Mouse (Mus musculus) megakaryocyte, embryonic 14.5 days (primary cell): ENCODE measurements around the gene She.

ENCODE experiments used
- FLI1 ChIP-seq: IDR thresholded peaks from 2 replicates; pipeline ENCODE4 v1.6.1; 2012; ENCODE audit warnings: low read length, inconsistent platforms, mixed read lengths
- GATA1 ChIP-seq: IDR thresholded peaks from 3 replicates; pipeline ENCODE4 v1.6.1; 2012; ENCODE audit warnings: mixed read lengths, low read length, inconsistent platforms, borderline replicate concordance

DNA sequence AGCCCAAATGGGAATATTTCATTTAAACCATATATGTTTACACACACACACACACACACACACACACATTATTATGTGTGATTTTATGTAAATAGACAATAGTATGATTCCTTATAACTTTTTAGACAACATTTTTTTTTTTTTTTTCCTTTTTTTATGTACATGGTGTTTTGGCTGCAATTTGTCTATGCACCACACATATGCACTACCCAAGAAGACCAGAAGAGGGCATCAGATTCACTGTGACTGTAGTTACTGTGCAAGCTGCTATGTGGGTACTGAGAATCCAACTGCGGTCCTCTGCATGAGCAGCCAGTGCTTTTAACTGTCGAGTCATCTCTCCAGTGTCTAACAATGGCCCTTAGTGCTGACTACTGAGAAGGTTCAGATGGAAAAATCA, 24.4 kb upstream of the She start:
- TF ChIP-seq GATA1: no peak
- no peak for TF ChIP-seq FLI1
